Mouse (Mus musculus) heart, postnatal 0 days (tissue): ENCODE results near the gene Casp9.

Source experiments
- CTCF ChIP-seq: IDR thresholded peaks from 2 replicates; pipeline ENCODE4 v1.5.1; 2016; ENCODE audit warnings: antibody characterized with exemption, control low read depth, low read depth
- EP300 ChIP-seq: IDR thresholded peaks from 2 replicates; pipeline ENCODE4 v1.6.1; 2016; ENCODE audit warnings: antibody characterized with exemption, low read depth

DNA sequence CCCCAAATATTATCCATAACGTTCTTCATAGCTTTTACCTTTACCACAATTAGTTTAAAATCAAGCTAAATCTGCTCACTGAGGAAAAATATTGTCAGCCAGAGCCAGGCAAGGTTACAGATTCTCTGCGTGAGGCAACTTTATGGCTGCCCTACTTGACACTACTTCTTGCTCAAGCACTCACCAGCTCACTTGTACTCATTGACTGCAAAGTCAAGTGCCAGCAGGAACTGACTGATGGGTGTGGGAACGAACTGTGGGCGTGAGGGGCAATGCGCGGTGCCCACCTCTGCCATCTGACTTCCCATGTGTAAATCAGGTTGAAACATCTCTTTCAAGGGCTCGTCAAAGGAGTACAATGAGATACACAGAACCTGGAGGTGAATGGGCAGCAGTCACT, 6.0 kb upstream of the Casp9 start:
- TF ChIP-seq CTCF (no peak), EP300 (no peak)
